Mouse (Mus musculus) liver, postnatal 0 days (tissue): ENCODE data around the gene Akirin2.

Experiments
- CTCF ChIP-seq: sonication (generic); IDR thresholded peaks from 2 replicates; pipeline ENCODE4 v1.5.1; 2016; ENCODE audit warnings: antibody characterized with exemption, low read depth
- EP300 ChIP-seq: IDR thresholded peaks from 2 replicates; pipeline ENCODE4 v1.6.1; 2016; ENCODE audit warnings: antibody characterized with exemption, low read depth, mild to moderate bottlenecking

DNA sequence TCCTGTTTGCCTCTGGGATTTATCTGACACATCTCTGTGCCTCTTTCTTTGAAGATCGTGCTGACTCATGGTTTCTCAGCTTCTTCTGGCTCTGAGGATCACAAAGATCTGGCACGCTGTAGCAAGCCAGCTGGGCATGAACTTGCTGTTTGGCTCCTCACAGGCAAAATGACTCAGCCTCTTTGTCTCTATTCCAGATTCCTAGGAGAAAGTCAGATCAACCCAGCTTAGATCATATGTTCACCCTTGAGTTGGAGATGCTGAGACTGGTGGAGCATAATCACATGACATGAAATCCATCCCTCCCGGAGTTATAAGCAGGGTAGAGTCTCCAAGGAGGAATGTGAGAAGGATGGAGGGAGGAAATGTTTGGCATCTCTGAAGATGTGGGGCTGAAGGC is 27.9 kb upstream of the Akirin2 start:
- no peak for TF ChIP-seq CTCF
- TF ChIP-seq EP300 = no peak
